Mouse (Mus musculus): ENCODE data around the gene Ankfy1.
"Not testable (repeated sequence)": the region's sequence is repeated elsewhere in the genome, so short reads cannot be mapped to it uniquely, and the experiment has no call there.

Ankfy1 gene

GRCm38 (mm10) chr11:72723165-72723564 is 33.4 kb downstream of the Ankfy1 start:
- DNase-seq (ENCODE audit: low read depth) = no peak

GRCm38 (mm10) chr11:72723871-72724270 is 34.1 kb downstream of the Ankfy1 start:
- DNase-seq (ENCODE audit: low read depth) = peak; percentile 38

DNA sequence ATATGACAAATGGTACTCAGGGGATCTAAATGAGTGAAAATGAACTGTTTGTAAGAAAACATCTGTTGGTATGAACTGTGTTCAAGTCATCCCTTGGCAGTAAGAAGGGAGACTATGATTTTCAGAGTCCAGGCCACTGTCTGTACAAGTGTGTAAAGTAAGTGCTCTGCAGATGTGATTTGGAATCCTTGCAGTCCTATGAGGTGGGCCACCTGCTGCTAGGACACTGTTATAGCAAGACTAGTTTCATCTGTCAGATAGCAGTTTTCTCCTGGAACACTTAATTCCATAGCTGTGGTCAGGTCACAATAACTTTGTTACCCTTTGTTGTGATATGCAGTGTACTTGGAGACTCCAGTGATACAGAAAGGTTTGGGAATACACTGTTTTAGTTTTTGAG is 36.2 kb downstream of the Ankfy1 start:
- peak; percentile 39 for DNase-seq (ENCODE audit: low read depth)

- DNase-seq (ENCODE audit: low read depth) = no peak
Measured at GRCm38 (mm10) chr11:72733736-72734135, 43.9 kb downstream of the Ankfy1 start.

GRCm38 (mm10) chr11:72734840-72735518 is 45.2 kb downstream of the Ankfy1 start:
- no peak for DNase-seq (ENCODE audit: low read depth)

DNA sequence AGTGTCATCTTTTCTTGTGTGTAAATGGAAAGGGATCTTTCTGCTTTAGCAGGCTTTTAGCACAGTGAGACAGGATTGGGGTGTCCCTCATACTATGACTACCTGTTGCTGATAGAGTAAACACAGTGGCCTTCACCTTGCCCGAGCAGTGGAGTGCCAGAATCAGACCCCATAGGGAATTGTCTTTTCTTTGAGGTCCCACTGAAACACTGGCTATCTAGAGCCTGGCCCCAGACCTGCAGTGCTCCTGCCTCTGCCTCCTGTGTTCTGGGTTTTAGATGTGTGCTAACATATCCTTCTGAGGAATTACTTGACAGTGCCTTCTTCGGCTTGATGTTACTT is 45.7 kb downstream of the Ankfy1 start:
- DNase-seq (ENCODE audit: low read depth) = no peak

- no peak for DNase-seq (ENCODE audit: low read depth)
Measured at GRCm38 (mm10) chr11:72736320-72736719, 46.5 kb downstream of the Ankfy1 start.

DNA sequence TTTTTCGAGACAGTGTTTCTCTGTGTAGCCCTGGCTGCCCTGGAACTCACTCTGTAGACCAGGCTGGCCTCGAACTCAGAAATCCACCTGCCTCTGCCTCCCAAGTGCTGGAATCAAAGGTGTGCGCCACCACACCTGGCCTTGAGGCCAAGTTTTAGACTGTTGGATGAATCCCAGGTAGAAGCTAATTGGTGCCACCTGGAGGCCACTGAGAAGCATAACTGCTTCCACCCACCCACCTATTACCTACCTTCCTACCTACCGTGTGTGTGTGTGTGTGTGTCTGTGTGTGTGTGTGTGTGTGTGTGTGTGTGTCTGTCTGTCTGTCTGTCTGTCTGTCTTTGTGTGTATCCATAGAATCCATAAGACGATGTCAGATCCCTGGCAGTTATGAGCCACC is 47.7 kb downstream of the Ankfy1 start:
- DNase-seq (ENCODE audit: low read depth) = peak; percentile 50

- DNase-seq (ENCODE audit: low read depth) = no peak
Measured at GRCm38 (mm10) chr11:72739048-72739447, 49.2 kb downstream of the Ankfy1 start.

DNA sequence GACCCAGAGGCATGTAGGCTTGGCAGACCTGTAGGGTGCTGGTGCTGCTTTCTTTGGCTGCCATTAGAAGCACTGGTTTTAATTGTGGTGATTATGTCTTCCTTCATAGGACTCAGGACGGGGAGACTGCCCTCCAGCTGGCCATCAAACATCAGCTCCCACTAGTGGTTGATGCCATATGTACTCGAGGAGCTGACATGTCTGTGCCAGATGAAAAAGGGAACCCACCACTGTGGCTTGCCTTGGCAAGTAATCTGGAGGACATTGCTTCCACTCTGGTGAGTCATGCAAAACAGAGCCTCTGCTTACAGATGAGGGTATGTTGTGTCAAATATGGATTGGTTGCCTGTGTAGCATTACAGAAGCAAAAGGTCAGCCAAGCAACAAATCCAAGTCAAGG is 62.1 kb downstream of the Ankfy1 start:
- DNase-seq (ENCODE audit: low read depth) = no peak

DNA sequence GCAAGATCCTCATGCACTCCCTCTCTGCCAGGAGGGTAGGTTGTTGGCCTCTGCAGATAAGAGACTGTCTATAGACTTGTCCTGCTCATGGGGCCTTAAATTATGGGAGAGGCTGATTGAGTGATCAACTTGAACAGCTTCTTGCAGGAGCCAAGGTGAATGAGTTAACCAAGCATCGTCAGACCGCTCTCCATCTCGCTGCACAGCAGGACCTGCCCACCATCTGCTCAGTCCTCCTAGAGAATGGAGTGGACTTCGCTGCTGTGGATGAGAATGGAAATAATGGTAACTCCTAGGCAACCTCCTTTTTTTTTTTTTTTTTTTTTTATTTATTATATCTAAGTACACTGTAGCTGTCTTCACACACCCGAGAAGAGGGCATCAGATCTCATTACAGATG is 68.5 kb downstream of the Ankfy1 start:
- no peak for DNase-seq (ENCODE audit: low read depth)

GRCm38 (mm10) chr11:72759581-72759980 is 69.8 kb downstream of the Ankfy1 start:
- no peak for DNase-seq (ENCODE audit: low read depth)

- DNase-seq (ENCODE audit: low read depth) = no peak
Measured at GRCm38 (mm10) chr11:72760781-72761180, 71.0 kb downstream of the Ankfy1 start.

- DNase-seq (ENCODE audit: low read depth) = no peak
Measured at GRCm38 (mm10) chr11:72764270-72764669, 74.5 kb downstream of the Ankfy1 start.

GRCm38 (mm10) chr11:72767716-72768115 is 77.9 kb downstream of the Ankfy1 start:
- DNase-seq (ENCODE audit: low read depth) = no peak

DNA sequence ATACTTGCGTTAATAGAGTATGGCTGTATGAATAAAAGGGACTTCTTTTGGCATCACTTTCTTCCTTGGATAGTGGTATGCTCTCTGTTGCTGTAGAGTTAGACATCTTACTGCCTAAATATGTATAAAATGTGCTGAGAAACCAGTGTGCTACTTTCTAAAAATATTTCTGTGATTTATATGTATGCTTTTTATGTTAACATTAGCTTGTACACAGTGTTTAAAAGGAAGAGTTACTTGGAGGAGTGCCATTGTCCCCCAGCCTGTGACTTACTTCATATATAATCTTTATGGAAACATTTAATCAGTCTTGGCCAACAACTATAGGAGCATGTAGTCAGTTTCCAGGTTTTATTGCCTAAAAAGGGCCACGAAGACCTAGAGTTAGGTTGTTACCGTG is 79.3 kb downstream of the Ankfy1 start:
- DNase-seq (ENCODE audit: low read depth) = no peak

DNA sequence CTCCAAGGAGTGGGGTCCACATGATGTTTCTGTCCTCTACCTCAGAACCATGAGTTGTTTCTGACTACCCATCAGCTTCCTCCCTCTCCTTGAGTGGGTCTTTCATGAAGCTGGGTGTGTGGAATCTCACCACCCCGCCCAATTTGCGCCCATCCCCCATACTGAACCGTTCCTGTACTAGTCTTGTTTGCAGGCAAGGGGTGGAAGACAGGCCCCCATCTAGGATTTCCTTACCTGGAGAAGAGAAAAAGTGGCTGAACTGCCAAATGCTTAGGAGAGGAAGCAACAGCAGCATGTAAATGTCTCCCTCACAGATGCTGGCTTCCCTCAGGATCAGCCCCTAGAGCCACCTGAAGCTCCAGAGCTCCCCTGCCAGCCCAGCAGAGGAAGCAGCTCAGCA is 80.5 kb downstream of the Ankfy1 start:
- DNase-seq (ENCODE audit: low read depth) = no peak

GRCm38 (mm10) chr11:72770816-72771215 is 81.0 kb downstream of the Ankfy1 start:
- DNase-seq (ENCODE audit: low read depth) = no peak

GRCm38 (mm10) chr11:72771461-72771860 is 81.7 kb downstream of the Ankfy1 start:
- DNase-seq (ENCODE audit: low read depth) = no peak

DNA sequence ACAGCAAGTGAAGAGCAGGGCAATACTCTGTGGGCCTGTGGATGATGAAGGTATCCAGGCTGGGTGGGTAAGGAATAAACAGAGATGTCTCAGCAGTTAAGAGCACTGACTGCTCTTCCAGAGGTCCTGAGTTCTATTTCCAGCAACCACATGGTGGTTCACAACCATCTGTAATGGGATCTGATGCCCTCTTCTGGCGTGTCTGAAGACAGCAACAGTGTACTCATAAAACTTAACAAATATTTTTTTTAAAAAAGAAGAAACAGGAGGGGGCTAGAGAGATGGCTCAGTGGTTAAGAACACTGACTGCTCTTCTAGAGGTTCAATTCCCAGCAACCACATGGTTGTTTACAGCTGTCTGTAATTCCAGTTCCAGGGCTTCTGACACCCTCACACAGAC is 82.8 kb downstream of the Ankfy1 start:
- DNase-seq (ENCODE audit: low read depth) = not testable (repeated sequence)

GRCm38 (mm10) chr11:72778957-72779356 is 89.2 kb downstream of the Ankfy1 start:
- no peak for DNase-seq (ENCODE audit: low read depth)

- no peak for DNase-seq (ENCODE audit: low read depth)
Measured at GRCm38 (mm10) chr11:72782103-72782502, 92.3 kb downstream of the Ankfy1 start.

DNA sequence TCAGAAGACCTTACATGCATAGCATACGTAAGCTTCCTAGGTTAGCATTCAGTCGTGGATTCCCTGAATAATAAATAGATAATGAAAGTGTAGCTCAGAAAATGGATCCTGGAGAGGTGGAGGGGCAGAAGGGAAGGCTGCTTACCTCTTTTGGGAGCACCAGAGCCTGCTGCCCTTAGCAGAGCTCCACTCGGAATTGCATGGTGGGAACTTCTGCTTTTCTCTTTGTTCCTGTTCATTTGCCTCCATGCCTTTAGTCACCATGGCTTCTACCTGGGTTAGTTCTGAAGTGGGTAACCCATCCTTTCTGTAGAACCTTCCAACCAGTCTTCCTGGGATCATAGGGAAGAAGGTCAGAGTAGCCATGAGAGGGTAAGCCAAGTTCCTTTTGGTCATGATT is 92.7 kb downstream of the Ankfy1 start:
- DNase-seq (ENCODE audit: low read depth) = no peak

GRCm38 (mm10) chr11:72792033-72792432 is 102.2 kb downstream of the Ankfy1 start:
- DNase-seq (ENCODE audit: low read depth) = no peak

DNA sequence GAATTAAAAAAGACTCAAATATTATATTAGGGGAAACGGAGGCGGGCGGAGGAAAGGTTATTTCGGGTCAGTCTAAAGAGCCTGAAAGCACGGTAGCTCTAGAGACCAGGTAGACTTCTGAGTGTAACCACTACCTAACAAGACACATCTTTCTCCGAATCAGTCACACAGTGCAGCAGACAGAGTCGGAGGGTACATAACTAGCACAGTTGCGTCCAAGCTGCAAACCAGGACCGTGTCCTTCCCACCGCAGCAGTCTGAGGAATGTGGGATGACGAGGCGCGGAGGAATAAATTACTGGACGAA is 105.3 kb downstream of the Ankfy1 start:
- DNase-seq (ENCODE audit: low read depth) = no peak

Data from induced T-regulatory cell, adult 2 months (primary cell).